Mouse (Mus musculus) E14TG2a.4 (cell line): Measurements from ENCODE around the gene Srcap.

Experiments
- H3K27me3 ChIP-seq: 2 replicates; pipeline ENCODE4 v1.6.1; 2014; ENCODE audit warnings: low read length, control low read depth; ENCODE audit not compliant: insufficient read depth
- H3K36me3 ChIP-seq: 2 replicates; pipeline ENCODE4 v1.6.1; 2014; ENCODE audit warnings: low read length, control low read depth; ENCODE audit not compliant: insufficient read depth
- H3K4me1 ChIP-seq: replicated peaks from 2 replicates; pipeline ENCODE4 v1.6.1; 2014; ENCODE audit warnings: low read depth, low read length, control low read depth
- H3K4me3 ChIP-seq: replicated peaks from 2 replicates; pipeline ENCODE4 v1.5.1; 2014; ENCODE audit warnings: mild to moderate bottlenecking, low read length
- H3K9me3 ChIP-seq: 2 replicates; pipeline ENCODE4 v1.6.1; 2014; ENCODE audit warnings: low read length, control low read depth
- CTCF ChIP-seq: conservative IDR thresholded peaks from 2 replicates; pipeline ENCODE4 v1.5.1; 2014; ENCODE audit warnings: low read length
- NANOG ChIP-seq: IDR thresholded peaks from 2 replicates; pipeline ENCODE4 v1.6.1; 2014; ENCODE audit warnings: borderline replicate concordance, low read length, mixed read lengths
- POU5F1 ChIP-seq: IDR thresholded peaks from 2 replicates; pipeline ENCODE4 v1.6.1; 2014; ENCODE audit warnings: low read length, borderline replicate concordance

The Srcap gene

DNA sequence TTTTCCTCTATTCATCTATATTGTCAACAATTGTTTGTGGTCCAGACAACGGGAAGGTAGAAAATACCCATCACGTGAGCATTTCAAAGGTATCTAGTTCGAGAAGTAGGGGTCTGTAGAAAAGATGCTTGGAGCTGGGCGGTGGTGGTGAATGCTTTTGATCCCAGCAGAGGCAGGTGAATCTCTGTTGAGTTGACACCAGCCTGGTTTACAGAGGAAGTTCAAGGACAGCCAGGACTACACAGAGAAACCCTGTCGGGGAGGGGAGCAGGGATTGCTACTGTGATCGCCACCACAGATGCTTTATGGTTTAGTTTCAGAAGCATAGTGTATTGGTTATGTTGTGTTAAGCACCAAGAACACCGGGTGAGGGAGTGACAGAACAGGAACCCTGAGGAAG lies 62.3 kb downstream of the Srcap start:
- Histone ChIP-seq H3K9me3 (no peaks in the 10 kb centered on the region), H3K27me3 (no peaks in the 10 kb centered on the region), H3K4me1 (peaks cover 40% of the 10 kb centered on the region), H3K4me3 (peak overlapping the region; percentile 92), H3K36me3 (peaks cover 45% of the 10 kb centered on the region)
- TF ChIP-seq POU5F1 = no peak
- no peak for TF ChIP-seq NANOG
- TF ChIP-seq CTCF = no peak

DNA sequence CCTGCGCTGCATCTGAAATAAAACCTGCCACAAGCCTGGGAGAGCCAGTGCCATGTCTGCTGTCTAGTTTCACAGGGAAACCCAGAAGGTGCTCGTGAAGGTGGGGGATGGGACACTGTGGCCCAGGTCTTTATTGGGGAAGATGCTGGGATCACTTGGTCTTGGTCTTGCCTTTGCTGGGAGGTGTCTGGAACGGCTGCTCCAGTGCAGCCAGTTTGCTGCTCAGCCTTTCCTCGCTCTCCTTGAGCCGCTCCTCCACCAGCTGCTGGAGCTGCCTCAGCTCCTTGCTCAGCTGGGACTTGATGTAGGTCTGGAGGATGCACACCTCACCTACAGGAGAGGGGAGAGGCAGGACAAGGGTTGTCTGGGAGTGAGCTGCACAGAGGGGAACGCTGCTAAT lies 71.5 kb downstream of the Srcap start:
- Histone ChIP-seq H3K36me3 (peaks cover 70% of the 10 kb centered on the region), H3K27me3 (no peaks in the 10 kb centered on the region), H3K9me3 (no peaks in the 10 kb centered on the region), H3K4me1 (peaks cover 33% of the 10 kb centered on the region), H3K4me3 (no peak overlapping the region)
- TF ChIP-seq NANOG = no peak
- no peak for TF ChIP-seq CTCF
- TF ChIP-seq POU5F1 = no peak

DNA sequence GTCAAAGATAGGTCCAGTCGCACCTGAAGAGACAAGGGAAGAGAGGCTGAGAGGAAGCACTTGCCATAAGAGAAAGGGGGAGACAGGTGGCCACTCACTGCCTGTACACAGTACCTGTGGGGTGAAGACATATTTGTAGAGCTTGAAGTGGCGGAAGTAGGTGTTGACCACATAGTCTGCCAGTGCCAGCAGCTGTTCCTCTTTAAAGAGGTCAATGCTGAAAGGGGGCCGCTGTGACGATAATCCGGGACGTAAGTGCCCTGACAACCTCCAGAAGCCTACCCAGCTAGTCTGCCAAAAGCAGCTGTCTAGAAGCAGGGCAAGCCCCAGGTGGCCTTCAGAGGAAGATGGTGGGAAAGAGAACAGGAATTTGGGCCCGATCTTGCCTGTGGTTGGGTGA lies 73.2 kb downstream of the Srcap start:
- Histone ChIP-seq H3K4me3 (no peak overlapping the region), H3K4me1 (peaks cover 42% of the 10 kb centered on the region), H3K27me3 (no peaks in the 10 kb centered on the region), H3K9me3 (no peaks in the 10 kb centered on the region), H3K36me3 (peaks cover 62% of the 10 kb centered on the region)
- TF ChIP-seq NANOG (no peak), CTCF (no peak), POU5F1 (no peak)

DNA sequence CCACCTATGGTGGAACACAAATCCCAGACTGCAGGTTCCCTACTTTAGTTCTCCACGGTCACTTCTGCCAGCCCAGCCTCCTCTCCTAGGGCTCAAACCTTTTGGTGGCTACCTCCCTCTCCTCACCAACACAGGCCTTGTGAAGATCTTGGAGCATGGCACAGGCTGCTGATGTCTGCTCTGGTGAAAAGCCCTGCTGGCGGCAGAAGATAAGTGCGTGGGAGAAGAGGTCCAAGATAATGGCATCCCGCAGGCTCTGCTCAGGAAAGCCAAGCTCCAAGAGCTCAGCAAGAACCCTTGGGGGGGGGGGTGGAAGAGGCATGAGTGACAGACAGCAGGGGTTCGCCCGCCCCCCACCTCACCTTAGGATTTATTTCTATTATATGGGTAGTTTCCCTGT lies 74.4 kb downstream of the Srcap start:
- H3K4me1 ChIP-seq = peaks cover 53% of the 10 kb centered on the region
- no peak for TF ChIP-seq POU5F1
- no peak for TF ChIP-seq CTCF
- TF ChIP-seq NANOG = no peak
- peaks cover 62% of the 10 kb centered on the region for H3K36me3 ChIP-seq
- H3K9me3 ChIP-seq = no peaks in the 10 kb centered on the region
- no peaks in the 10 kb centered on the region for H3K27me3 ChIP-seq
- no peak overlapping the region for H3K4me3 ChIP-seq

DNA sequence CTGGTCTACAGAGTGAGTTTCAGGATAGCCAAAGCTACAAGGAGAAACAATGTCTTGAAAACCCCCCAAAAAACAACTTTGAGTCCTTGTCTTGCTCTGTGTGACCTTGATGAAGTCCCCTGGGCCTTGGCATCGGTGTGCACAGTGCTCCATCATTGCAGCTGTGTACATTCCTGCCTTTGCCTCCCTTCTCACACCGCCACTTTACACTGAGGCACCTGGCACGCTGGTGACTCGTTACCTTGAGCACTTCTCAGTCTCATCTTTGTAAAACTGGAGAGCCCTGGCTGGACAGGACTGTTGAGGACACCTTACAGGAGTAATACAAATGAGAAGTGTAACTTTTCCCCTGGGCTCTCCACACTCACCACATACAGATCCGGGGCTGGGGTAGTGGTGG lies 75.4 kb downstream of the Srcap start:
- H3K36me3 ChIP-seq = peaks cover 62% of the 10 kb centered on the region
- TF ChIP-seq POU5F1 (no peak), CTCF (no peak), NANOG (no peak)
- H3K9me3 ChIP-seq = no peaks in the 10 kb centered on the region
- H3K27me3 ChIP-seq = no peaks in the 10 kb centered on the region
- H3K4me3 ChIP-seq = peak overlapping the region; percentile 99
- peaks cover 64% of the 10 kb centered on the region for H3K4me1 ChIP-seq

DNA sequence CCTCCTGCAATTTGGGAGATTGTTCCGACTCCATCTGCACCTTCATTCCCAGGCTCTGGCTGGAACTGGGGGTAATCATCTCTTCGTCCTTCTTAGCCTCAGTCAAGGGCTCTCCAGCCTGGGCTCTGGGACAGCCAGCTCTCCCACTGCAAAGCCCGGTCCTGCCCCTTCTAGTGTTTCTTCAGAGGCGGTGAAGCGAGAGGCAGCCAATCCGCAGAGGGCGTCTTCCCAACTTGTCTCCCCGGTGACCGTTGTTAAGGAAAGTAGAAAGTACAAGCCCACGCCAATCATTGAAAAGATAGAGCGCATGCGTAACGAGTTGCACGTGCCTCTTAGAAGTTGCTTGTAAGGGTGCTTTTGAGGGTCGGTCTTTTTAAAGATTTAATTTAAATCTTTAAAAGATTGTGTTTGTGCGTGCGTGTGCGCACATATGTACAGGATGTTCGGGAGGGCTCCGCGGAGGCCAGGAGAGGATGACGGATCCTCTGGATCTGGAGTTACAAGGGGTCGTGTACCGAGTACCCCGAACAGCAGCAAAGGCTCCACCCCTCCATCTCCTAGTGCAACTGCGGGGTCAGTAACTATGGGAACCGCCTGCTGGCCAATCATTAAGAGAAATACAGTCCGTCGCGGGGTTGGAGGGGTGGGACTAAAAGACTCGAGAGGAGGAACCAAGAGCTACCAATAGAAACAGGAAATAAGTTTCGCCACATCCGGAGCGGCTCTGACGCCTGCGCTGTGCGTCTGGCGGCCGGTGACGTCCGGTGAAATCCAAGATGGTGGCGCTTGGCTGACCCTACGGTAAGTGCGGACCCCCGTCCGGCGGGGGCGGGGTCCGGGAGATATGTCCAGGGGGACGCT lies 76.5 kb downstream of the Srcap start, which contains the start of the genes Ccdc189 and Rnf40:
Gene Ccdc189 (minus strand): TSS at position 585 of the 861 bp plus-strand sequence.
Gene Rnf40 (plus strand): TSS at position 757 of the 861 bp plus-strand sequence.
- no peaks in the 10 kb centered on the region for H3K9me3 ChIP-seq
- peaks cover 62% of the 10 kb centered on the region for H3K36me3 ChIP-seq
- peaks cover 69% of the 10 kb centered on the region for H3K4me1 ChIP-seq
- H3K4me3 ChIP-seq = peak within 1 kb of the TSS; percentile 99
- TF ChIP-seq CTCF (no peak), NANOG (no peak), POU5F1 (no peak)
- H3K27me3 ChIP-seq = no peaks in the 10 kb centered on the region

DNA sequence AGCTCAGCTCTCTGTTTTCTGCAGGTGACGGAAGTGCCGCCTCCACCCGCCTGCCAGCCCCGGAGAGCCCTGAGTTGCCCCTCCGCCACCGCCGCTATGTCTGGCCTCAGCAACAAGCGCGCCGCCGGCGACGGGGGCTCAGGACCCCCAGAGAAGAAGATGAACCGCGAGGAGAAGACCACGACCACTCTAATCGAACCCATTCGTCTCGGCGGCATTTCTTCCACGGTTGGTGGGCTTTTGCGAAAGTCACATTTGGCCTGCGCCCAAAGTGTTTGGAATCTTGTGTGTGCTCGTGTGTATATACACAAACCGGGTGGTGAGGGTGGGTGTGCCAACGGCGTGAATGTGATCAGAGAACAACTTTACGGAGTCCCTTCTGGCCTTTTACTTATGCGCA lies 77.1 kb downstream of the Srcap start:
- Histone ChIP-seq H3K9me3 (no peaks in the 10 kb centered on the region), H3K27me3 (no peaks in the 10 kb centered on the region)
- no peak for TF ChIP-seq POU5F1
- TF ChIP-seq CTCF = no peak
- TF ChIP-seq NANOG = no peak

DNA sequence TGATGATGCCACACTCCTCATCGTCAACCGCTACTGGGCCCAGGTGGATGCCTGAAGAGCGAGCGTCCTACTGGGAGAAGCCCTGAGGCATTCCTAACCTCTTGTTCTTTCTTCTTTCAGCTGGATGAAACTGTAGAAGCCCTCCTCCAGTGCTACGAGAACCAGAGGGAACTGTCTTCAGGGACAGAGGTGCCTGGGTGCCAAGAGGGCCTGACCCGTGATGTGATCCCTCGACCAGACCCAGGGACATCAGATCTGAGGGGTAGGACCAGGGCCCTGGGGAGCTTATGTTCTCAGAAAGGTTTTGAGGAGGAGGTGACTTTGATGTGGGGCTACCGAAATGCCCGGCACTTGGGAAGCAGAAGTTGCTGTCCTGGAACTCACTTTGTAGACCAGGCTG lies 77.9 kb downstream of the Srcap start:
- peaks cover 62% of the 10 kb centered on the region for H3K36me3 ChIP-seq
- TF ChIP-seq NANOG (no peak), CTCF (no peak), POU5F1 (no peak)
- H3K4me1 ChIP-seq = peaks cover 62% of the 10 kb centered on the region
- H3K27me3 ChIP-seq = no peaks in the 10 kb centered on the region
- no peaks in the 10 kb centered on the region for H3K9me3 ChIP-seq
- H3K4me3 ChIP-seq = peak overlapping the region; percentile 99

More for the DNA sequence above, 77.1 kb downstream of the Srcap start:
- H3K4me3 ChIP-seq = peak overlapping the region; percentile 99
- peaks cover 62% of the 10 kb centered on the region for H3K36me3 ChIP-seq
- H3K4me1 ChIP-seq = peaks cover 65% of the 10 kb centered on the region

DNA sequence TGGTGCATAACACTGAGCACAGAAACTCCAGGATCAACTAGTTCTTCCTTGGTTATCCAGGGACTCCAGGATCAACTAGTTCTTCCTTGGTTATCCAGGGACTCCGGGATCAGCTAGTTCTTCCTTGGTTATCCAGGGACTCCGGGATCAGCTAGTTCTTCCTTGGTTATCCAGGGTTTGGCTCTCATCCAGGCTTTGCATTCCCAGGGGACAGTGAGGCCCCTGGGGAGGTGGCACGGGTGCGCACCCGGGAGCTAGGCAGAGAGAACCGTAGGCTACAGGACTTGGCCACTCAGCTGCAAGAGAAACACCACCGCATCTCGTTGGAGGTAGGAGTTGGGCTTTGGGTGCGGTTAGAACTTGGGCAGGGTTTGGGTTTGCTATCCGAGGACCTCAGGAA lies 79.3 kb downstream of the Srcap start:
- Histone ChIP-seq H3K27me3 (no peaks in the 10 kb centered on the region), H3K36me3 (peaks cover 69% of the 10 kb centered on the region), H3K4me3 (peak overlapping the region; percentile 24), H3K4me1 (peaks cover 58% of the 10 kb centered on the region), H3K9me3 (no peaks in the 10 kb centered on the region)
- TF ChIP-seq POU5F1 = no peak
- TF ChIP-seq NANOG = no peak
- no peak for TF ChIP-seq CTCF
